Mouse (Mus musculus): ENCODE measurements around the gene Ubtd2. TPM values are rescaled to one million over a fixed set of nuclear protein-coding genes. Genes with fewer than 3 reads are reported as not detected.

The Ubtd2 gene
- polyA plus RNA-seq, 1 experiment from 2014 or later = 61.5 TPM

GRCm38 (mm10) chr11:32524122-32524920, 69.2 kb downstream of the Ubtd2 start:
- ATAC-seq (ENCODE audit: low FRiP score, low TSS enrichment) = no peak
- 70% methylated on average over 11 of the region's 11 CpGs for whole genome bisulfite sequencing
- H3K4me2 ChIP-seq (replicated peaks; ENCODE audit: low read depth, low read length) = no peak overlapping the region

GRCm38 (mm10) chr11:32527006-32527405, 71.8 kb downstream of the Ubtd2 start:
- no peak overlapping the region for H3K4me2 ChIP-seq (replicated peaks; ENCODE audit: low read depth, low read length)
- H3K4me3 ChIP-seq (ENCODE audit: low read length) = no peak overlapping the region
- peaks cover 4% of the 10 kb centered on the region; the same call in 1 of the 2 replicates for H3K36me3 ChIP-seq (ENCODE audit: control insufficient read depth, insufficient read depth, low read length)
- H3K9ac ChIP-seq (ENCODE audit: low read depth, low read length) = no peak overlapping the region
- ATAC-seq (ENCODE audit: low FRiP score, low TSS enrichment) = no peak
- no peaks in the 10 kb centered on the region for H3K27me3 ChIP-seq (ENCODE audit: control insufficient read depth, insufficient read depth, low read length)
- H3K9me3 ChIP-seq (ENCODE audit: control insufficient read depth, low read length) = no peaks in the 10 kb centered on the region
- 82% methylated on average over 4 of the region's 4 CpGs for WGBS
- H3K4me1 ChIP-seq (ENCODE audit: control insufficient read depth, insufficient read depth, low read length) = no peaks in the 10 kb centered on the region
- no peak overlapping the region for H3K27ac ChIP-seq (ENCODE audit: low read depth, low read length)

More at GRCm38 (mm10) chr11:32524122-32524920, 69.2 kb downstream of the Ubtd2 start:
- H3K9ac ChIP-seq (ENCODE audit: low read depth, low read length) = no peak overlapping the region
- H3K27ac ChIP-seq (ENCODE audit: low read depth, low read length) = no peak overlapping the region
- H3K4me1 ChIP-seq (ENCODE audit: control insufficient read depth, insufficient read depth, low read length) = no peaks in the 10 kb centered on the region
- no peaks in the 10 kb centered on the region for H3K27me3 ChIP-seq (ENCODE audit: control insufficient read depth, insufficient read depth, low read length)
- H3K9me3 ChIP-seq (ENCODE audit: control insufficient read depth, low read length) = no peaks in the 10 kb centered on the region
- peaks cover 4% of the 10 kb centered on the region; the same call in 1 of the 2 replicates for H3K36me3 ChIP-seq (ENCODE audit: control insufficient read depth, insufficient read depth, low read length)
- no peak overlapping the region for H3K4me3 ChIP-seq (ENCODE audit: low read length)

- H3K27ac ChIP-seq (ENCODE audit: low read depth, low read length) = no peak overlapping the region
Observed at GRCm38 (mm10) chr11:32530151-32530550, 75.0 kb downstream of the Ubtd2 start.

GRCm38 (mm10) chr11:32531871-32532764, 76.9 kb downstream of the Ubtd2 start, which contains the start of gene Efcab9:
Gene Efcab9, minus strand, starts transcription at chr11:32532081.
- Histone ChIP-seq H3K9me3 (ENCODE audit: control insufficient read depth, low read length) (no peaks in the 10 kb centered on the region), H3K4me1 (ENCODE audit: control insufficient read depth, insufficient read depth, low read length) (peaks cover 13% of the 10 kb centered on the region), H3K4me3 (ENCODE audit: low read length) (peak within 1 kb of the TSS; percentile 61), H3K36me3 (ENCODE audit: control insufficient read depth, insufficient read depth, low read length) (peaks cover 4% of the 10 kb centered on the region; the same call in 1 of the 2 replicates), H3K27me3 (ENCODE audit: control insufficient read depth, insufficient read depth, low read length) (no peaks in the 10 kb centered on the region), H3K27ac (ENCODE audit: low read depth, low read length) (no peak within 1 kb of the TSS), H3K9ac (ENCODE audit: low read depth, low read length) (peak within 1 kb of the TSS; percentile 72), H3K4me2 (replicated peaks; ENCODE audit: low read depth, low read length) (peak within 1 kb of the TSS; percentile 98)
- ATAC-seq (ENCODE audit: low FRiP score, low TSS enrichment) = peak; percentile 17
- 5% methylated on average over 33 of the region's 33 CpGs for WGBS

More at GRCm38 (mm10) chr11:32530151-32530550, 75.0 kb downstream of the Ubtd2 start:
- Histone ChIP-seq H3K4me3 (ENCODE audit: low read length) (no peak overlapping the region), H3K9me3 (ENCODE audit: control insufficient read depth, low read length) (no peaks in the 10 kb centered on the region), H3K27me3 (ENCODE audit: control insufficient read depth, insufficient read depth, low read length) (no peaks in the 10 kb centered on the region), H3K36me3 (ENCODE audit: control insufficient read depth, insufficient read depth, low read length) (peaks cover 4% of the 10 kb centered on the region; the same call in 1 of the 2 replicates), H3K4me1 (ENCODE audit: control insufficient read depth, insufficient read depth, low read length) (peaks cover 13% of the 10 kb centered on the region), H3K9ac (ENCODE audit: low read depth, low read length) (no peak overlapping the region), H3K4me2 (replicated peaks; ENCODE audit: low read depth, low read length) (no peak overlapping the region)
- no peak for ATAC-seq (ENCODE audit: low FRiP score, low TSS enrichment)
- 80% methylated on average over 1 of the region's 1 CpGs for WGBS

GRCm38 (mm10) chr11:32532765-32533481, 77.8 kb downstream of the Ubtd2 start, which contains the start of gene Stk10:
Gene Stk10, plus strand, starts transcription at chr11:32533305.
- H3K27ac ChIP-seq (ENCODE audit: low read depth, low read length) = peak within 1 kb of the TSS; percentile 32; the same call in 1 of the 2 replicates

GRCm38 (mm10) chr11:32533482-32534261, 78.5 kb downstream of the Ubtd2 start:
- Histone ChIP-seq H3K4me1 (ENCODE audit: control insufficient read depth, insufficient read depth, low read length) (peaks cover 24% of the 10 kb centered on the region), H3K4me2 (replicated peaks; ENCODE audit: low read depth, low read length) (peak overlapping the region; percentile 98), H3K9me3 (ENCODE audit: control insufficient read depth, low read length) (no peaks in the 10 kb centered on the region), H3K36me3 (ENCODE audit: control insufficient read depth, insufficient read depth, low read length) (no peaks in the 10 kb centered on the region), H3K27me3 (ENCODE audit: control insufficient read depth, insufficient read depth, low read length) (no peaks in the 10 kb centered on the region), H3K4me3 (ENCODE audit: low read length) (peak overlapping the region; percentile 61), H3K9ac (ENCODE audit: low read depth, low read length) (peak overlapping the region; percentile 72), H3K27ac (ENCODE audit: low read depth, low read length) (peak overlapping the region; percentile 32; the same call in 1 of the 2 replicates)
- WGBS = 1% methylated on average over 24 of the region's 24 CpGs
- peak; percentile 51 for ATAC-seq (ENCODE audit: low FRiP score, low TSS enrichment)

More at GRCm38 (mm10) chr11:32532765-32533481, 77.8 kb downstream of the Ubtd2 start, which contains the start of gene Stk10:
- ATAC-seq (ENCODE audit: low FRiP score, low TSS enrichment) = peak; percentile 95
- Histone ChIP-seq H3K9me3 (ENCODE audit: control insufficient read depth, low read length) (no peaks in the 10 kb centered on the region), H3K9ac (ENCODE audit: low read depth, low read length) (peak within 1 kb of the TSS; percentile 72), H3K4me1 (ENCODE audit: control insufficient read depth, insufficient read depth, low read length) (peaks cover 18% of the 10 kb centered on the region), H3K36me3 (ENCODE audit: control insufficient read depth, insufficient read depth, low read length) (peaks cover 4% of the 10 kb centered on the region; the same call in 1 of the 2 replicates), H3K4me3 (ENCODE audit: low read length) (peak within 1 kb of the TSS; percentile 61), H3K4me2 (replicated peaks; ENCODE audit: low read depth, low read length) (peak within 1 kb of the TSS; percentile 98), H3K27me3 (ENCODE audit: control insufficient read depth, insufficient read depth, low read length) (no peaks in the 10 kb centered on the region)
- WGBS = under 1% methylated on average over 72 of the region's 82 CpGs

- no peak for ATAC-seq (ENCODE audit: low FRiP score, low TSS enrichment)
- no peaks in the 10 kb centered on the region for H3K36me3 ChIP-seq (ENCODE audit: control insufficient read depth, insufficient read depth, low read length)
- 58% methylated on average over 7 of the region's 7 CpGs for WGBS
- peak overlapping the region; percentile 61 for H3K4me3 ChIP-seq (ENCODE audit: low read length)
- H3K4me2 ChIP-seq (replicated peaks; ENCODE audit: low read depth, low read length) = peak overlapping the region; percentile 98
- H3K9ac ChIP-seq (ENCODE audit: low read depth, low read length) = no peak overlapping the region
- H3K27me3 ChIP-seq (ENCODE audit: control insufficient read depth, insufficient read depth, low read length) = no peaks in the 10 kb centered on the region
- no peaks in the 10 kb centered on the region for H3K9me3 ChIP-seq (ENCODE audit: control insufficient read depth, low read length)
- H3K4me1 ChIP-seq (ENCODE audit: control insufficient read depth, insufficient read depth, low read length) = peaks cover 31% of the 10 kb centered on the region
- H3K27ac ChIP-seq (ENCODE audit: low read depth, low read length) = peak overlapping the region; percentile 9; the same call in 1 of the 2 replicates
Observed at GRCm38 (mm10) chr11:32534453-32535075, 79.4 kb downstream of the Ubtd2 start.

Data from kidney, embryonic 14.5 days (tissue).